Mouse (Mus musculus) naive thymus-derived CD4-positive, alpha-beta T cell, adult 5 months (primary cell): ENCODE data around the gene Akirin2. TPM values are rescaled to one million over a fixed set of nuclear protein-coding genes. Genes with fewer than 3 reads are reported as not detected.

Experiments
- polyA plus RNA-seq: library from polyadenylated mRNA; unstranded; fragments of 100-300 nt; shearing (Covaris generic); gene quantifications from one replicate; pipeline ENCODE4 v1.2.1, GENCODE M21; 2017

The Akirin2 gene
- polyA plus RNA-seq = 96.3 TPM

DNA sequence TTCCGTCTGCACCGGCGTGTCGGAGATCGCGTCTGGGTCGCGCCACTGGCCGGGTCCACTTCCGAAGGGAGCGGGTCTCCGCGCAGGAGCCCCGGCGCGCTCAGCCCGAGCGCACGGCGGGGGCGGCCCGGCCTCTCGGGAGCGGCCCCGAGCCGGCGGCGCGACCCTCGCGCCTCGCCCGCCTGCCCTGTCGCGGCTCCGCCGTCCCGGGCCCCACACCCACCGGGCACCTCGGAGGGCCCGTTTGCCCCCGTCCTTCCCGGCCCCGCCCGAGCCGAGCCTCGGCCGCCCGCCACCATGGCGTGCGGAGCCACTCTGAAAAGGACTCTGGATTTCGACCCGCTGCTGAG lies at the start of gene Akirin2:
Gene Akirin2 (plus strand): TSS at position 190 of the 350 bp plus-strand sequence.

DNA sequence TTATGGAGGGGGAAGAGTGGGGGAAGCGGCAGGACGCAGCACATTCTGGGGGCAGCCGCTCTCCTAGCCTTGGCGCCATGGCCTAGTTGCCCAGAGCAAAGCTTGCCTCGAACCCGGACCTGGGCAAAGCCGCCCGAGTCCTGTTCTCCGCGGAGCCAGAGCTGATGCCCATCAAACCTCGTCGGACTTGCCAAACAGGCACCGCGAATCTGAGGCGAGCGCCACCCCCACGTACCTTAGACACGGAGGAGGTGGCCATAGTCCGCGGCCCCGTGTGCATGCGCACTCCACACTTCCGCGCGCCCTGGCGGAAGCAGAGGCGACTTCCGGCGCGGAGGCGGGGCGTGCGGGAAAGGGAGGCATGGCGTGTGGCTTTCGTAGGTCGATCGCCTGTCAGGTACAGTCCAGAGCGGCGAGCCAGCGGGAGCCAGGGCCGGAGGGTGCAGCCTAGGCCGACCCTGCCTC lies 63.9 kb downstream of the Akirin2 start, which contains the start of the genes Orc3 and Rars2:
Gene Orc3 (minus strand): TSS at position 315 of the 465 bp plus-strand sequence.
Gene Rars2 (plus strand): TSS at position 328 of the 465 bp plus-strand sequence.

Other genes with a start within 250 kb of the Akirin2 start
- gene Orc3, start 64.0 kb downstream of the Akirin2 start, polyA plus RNA-seq = 102 TPM
- 20.0 TPM for gene Rars2, start 64.0 kb downstream of the Akirin2 start, polyA plus RNA-seq
- 7.2 TPM for gene Slc35a1, start 136.5 kb downstream of the Akirin2 start, polyA plus RNA-seq
- not detected for gene Cfap206, start 179.3 kb downstream of the Akirin2 start, polyA plus RNA-seq
- not detected for gene Gm136, start 205.3 kb downstream of the Akirin2 start, polyA plus RNA-seq
- gene Smim8, start 227.5 kb downstream of the Akirin2 start, polyA plus RNA-seq = 31.2 TPM